Mouse (Mus musculus) intestine, embryonic 16.5 days (tissue): ENCODE data around the gene Itgb3bp. TPM values are rescaled to one million over a fixed set of nuclear protein-coding genes. Genes with fewer than 3 reads are reported as not detected.
A peak's percentile ranks its signal among the peaks of the same experiment; 100 is the strongest.

ENCODE experiments used
- ATAC-seq: fragments of 200-750 bp; cut with Nextera tagmentation; 2 replicates; pipeline ENCODE4 v1.8.0; 2017; ENCODE audit warnings: moderate TSS enrichment, moderate library complexity
- H3K27ac ChIP-seq: fragments of 300-500 bp; sonication (generic); 2 replicates; pipeline ENCODE4 v1.5.1; 2014; ENCODE audit warnings: mild to moderate bottlenecking, low read length
- H3K27me3 ChIP-seq: fragments of 300-500 bp; sonication (generic); replicated peaks from 2 replicates; pipeline ENCODE4 v1.6.1; 2014; ENCODE audit warnings: low read length, control low read depth, mixed read lengths; ENCODE audit not compliant: control insufficient read depth, insufficient read depth
- H3K36me3 ChIP-seq: fragments of 300-500 bp; sonication (generic); 2 replicates; pipeline ENCODE4 v1.6.1; 2014; ENCODE audit warnings: low read length, control low read depth; ENCODE audit not compliant: control insufficient read depth, insufficient read depth
- H3K4me1 ChIP-seq: fragments of 300-500 bp; sonication (generic); 2 replicates; pipeline ENCODE4 v1.6.1; 2014; ENCODE audit warnings: low read length, control low read depth, mixed read lengths; ENCODE audit not compliant: control insufficient read depth, insufficient read depth
- H3K4me2 ChIP-seq: fragments of 300-500 bp; sonication (generic); 2 replicates; pipeline ENCODE4 v1.6.1; 2014; ENCODE audit warnings: low read depth, low read length, control low read depth
- H3K4me3 ChIP-seq: fragments of 300-500 bp; sonication (generic); 2 replicates; pipeline ENCODE4 v1.5.1; 2014; ENCODE audit warnings: mild to moderate bottlenecking, low read length
- H3K9ac ChIP-seq: fragments of 300-500 bp; sonication (generic); 2 replicates; pipeline ENCODE4 v1.6.1; 2014; ENCODE audit warnings: low read depth, low read length
- H3K9me3 ChIP-seq: fragments of 300-500 bp; sonication (generic); 2 replicates; pipeline ENCODE4 v1.6.1; 2016; ENCODE audit warnings: low read length, control low read depth; ENCODE audit not compliant: control insufficient read depth
- WGBS: fragments of 180-500 bp; shearing (Covaris S2); extraction: QIAGEN DNeasy Blood & Tissue Kit; methylation state at CpG from one replicate; pipeline ENCODE4 v1.1.7; 2014; 5-methylcytosine and 5-hydroxymethylcytosine counted together
- polyA plus RNA-seq: library from polyadenylated mRNA; unstranded; fragments of >200 nt; fragmentation: Nextera tagmentation; extraction: Ambion mirVana; gene quantifications from 2 replicates; pipeline ENCODE4 v1.2.1, GENCODE M21; 2015

Itgb3bp gene
- polyA plus RNA-seq, 1 experiment from 2014 or later, result 30.5 TPM

- peak overlapping the region; percentile 10; the same call in 1 of the 2 replicates for H3K27ac ChIP-seq
- H3K36me3 ChIP-seq, result no peaks in the 10 kb centered on the region
- no peak overlapping the region for H3K4me2 ChIP-seq
- no peak overlapping the region for H3K4me3 ChIP-seq
- 60% methylated on average over 10 of the region's 10 CpGs for WGBS
- peak; percentile 73 for ATAC-seq
- no peaks in the 10 kb centered on the region for H3K9me3 ChIP-seq
- no peaks in the 10 kb centered on the region for H3K27me3 ChIP-seq
- H3K4me1 ChIP-seq, result peaks cover 13% of the 10 kb centered on the region; the same call in 1 of the 2 replicates
- no peak overlapping the region for H3K9ac ChIP-seq
Observed at GRCm38 (mm10) chr4:99941655-99942414, 12.2 kb upstream of the Itgb3bp start.

GRCm38 (mm10) chr4:99939711-99940505 lies 10.3 kb upstream of the Itgb3bp start:
- H3K4me3 ChIP-seq, result no peak overlapping the region
- H3K4me1 ChIP-seq, result peaks cover 13% of the 10 kb centered on the region; the same call in 1 of the 2 replicates
- no peak for ATAC-seq
- no peak overlapping the region for H3K9ac ChIP-seq
- H3K27me3 ChIP-seq, result no peaks in the 10 kb centered on the region
- 0 out of 2 replicates have a peak, but pooled peaks cover 2% of the 10 kb centered on the region for H3K36me3 ChIP-seq
- no peaks in the 10 kb centered on the region for H3K9me3 ChIP-seq
- no peak overlapping the region; the same call in 1 of the 2 replicates for H3K27ac ChIP-seq
- H3K4me2 ChIP-seq, result no peak overlapping the region
- 60% methylated on average over 16 of the region's 16 CpGs for WGBS

GRCm38 (mm10) chr4:99936278-99936677 lies 6.7 kb upstream of the Itgb3bp start:
- H3K27ac ChIP-seq, result peak overlapping the region; percentile 52; the same call in 1 of the 2 replicates
- no peak overlapping the region for H3K9ac ChIP-seq
- 0 out of 2 replicates have a peak, but pooled peaks cover 5% of the 10 kb centered on the region for H3K36me3 ChIP-seq
- no peak overlapping the region for H3K4me2 ChIP-seq
- no peaks in the 10 kb centered on the region for H3K9me3 ChIP-seq
- no peak overlapping the region for H3K4me3 ChIP-seq
- H3K27me3 ChIP-seq, result no peaks in the 10 kb centered on the region
- peaks cover 8% of the 10 kb centered on the region; the same call in 1 of the 2 replicates for H3K4me1 ChIP-seq
- no peak for ATAC-seq
- WGBS, result 82% methylated on average over 5 of the region's 5 CpGs

- Histone ChIP-seq H3K27ac (no peak overlapping the region), H3K27me3 (no peaks in the 10 kb centered on the region), H3K4me1 (peaks cover 6% of the 10 kb centered on the region; the same call in 1 of the 2 replicates), H3K9me3 (no peaks in the 10 kb centered on the region), H3K36me3 (0 out of 2 replicates have a peak, but pooled peaks cover 5% of the 10 kb centered on the region), H3K4me3 (no peak overlapping the region), H3K4me2 (no peak overlapping the region), H3K9ac (no peak overlapping the region)
- WGBS, result 91% methylated on average over 7 of the region's 7 CpGs
- no peak for ATAC-seq
Observed at GRCm38 (mm10) chr4:99934859-99935258, 5.2 kb upstream of the Itgb3bp start.

- Histone ChIP-seq H3K9ac (no peak overlapping the region), H3K9me3 (no peaks in the 10 kb centered on the region), H3K36me3 (0 out of 2 replicates have a peak, but pooled peaks cover 5% of the 10 kb centered on the region), H3K4me2 (0 out of 2 replicates have a peak overlapping the region, but pooled peaks have one; percentile 18), H3K27ac (no peak overlapping the region), H3K27me3 (no peaks in the 10 kb centered on the region), H3K4me3 (0 out of 2 replicates have a peak overlapping the region, but pooled peaks have one; percentile 2), H3K4me1 (peaks cover 7% of the 10 kb centered on the region; the same call in 1 of the 2 replicates)
- 84% methylated on average over 4 of the region's 4 CpGs for WGBS
- ATAC-seq, result no peak
Observed at GRCm38 (mm10) chr4:99931807-99932206, 2.2 kb upstream of the Itgb3bp start.

GRCm38 (mm10) chr4:99931240-99931580 lies 1.6 kb upstream of the Itgb3bp start:
- H3K4me3 ChIP-seq, result peak overlapping the region; percentile 72
- H3K4me2 ChIP-seq, result peak overlapping the region; percentile 67
- ATAC-seq, result no peak
- no peaks in the 10 kb centered on the region for H3K27me3 ChIP-seq
- peak overlapping the region; percentile 46; the same call in 1 of the 2 replicates for H3K9ac ChIP-seq
- H3K9me3 ChIP-seq, result no peaks in the 10 kb centered on the region
- 0 out of 2 replicates have a peak, but pooled peaks cover 5% of the 10 kb centered on the region for H3K36me3 ChIP-seq
- 71% methylated on average over 11 of the region's 11 CpGs for WGBS
- H3K27ac ChIP-seq, result peak overlapping the region; percentile 75
- peaks cover 7% of the 10 kb centered on the region; the same call in 1 of the 2 replicates for H3K4me1 ChIP-seq

- ATAC-seq, result no peak
- H3K9ac ChIP-seq, result peak overlapping the region; percentile 46
- H3K27ac ChIP-seq, result peak overlapping the region; percentile 75
- peaks cover 7% of the 10 kb centered on the region; the same call in 1 of the 2 replicates for H3K4me1 ChIP-seq
- H3K36me3 ChIP-seq, result 0 out of 2 replicates have a peak, but pooled peaks cover 3% of the 10 kb centered on the region
- H3K9me3 ChIP-seq, result no peaks in the 10 kb centered on the region
- peak overlapping the region; percentile 72 for H3K4me3 ChIP-seq
- H3K4me2 ChIP-seq, result peak overlapping the region; percentile 67
- 44% methylated on average over 10 of the region's 10 CpGs for WGBS
- H3K27me3 ChIP-seq, result no peaks in the 10 kb centered on the region
Observed at GRCm38 (mm10) chr4:99930518-99931239, 1.1 kb upstream of the Itgb3bp start.

- Histone ChIP-seq H3K9me3 (no peaks in the 10 kb centered on the region), H3K4me2 (peak within 1 kb of the TSS; percentile 67), H3K4me1 (peaks cover 7% of the 10 kb centered on the region; the same call in 1 of the 2 replicates), H3K27ac (peak within 1 kb of the TSS; percentile 99), H3K27me3 (no peaks in the 10 kb centered on the region), H3K9ac (peak within 1 kb of the TSS; percentile 81), H3K4me3 (peak within 1 kb of the TSS; percentile 72), H3K36me3 (0 out of 2 replicates have a peak, but pooled peaks cover 3% of the 10 kb centered on the region)
- peak; percentile 91 for ATAC-seq
- WGBS, result 3% methylated on average over 23 of the region's 23 CpGs
Observed at GRCm38 (mm10) chr4:99929149-99929612, 432 bp downstream of the Itgb3bp start, which contains the start of gene Pgm1. Gene Pgm1, plus strand, starts transcription at chr4:99929414.
